Mouse (Mus musculus): ENCODE measurements around the gene Srgap1. TPM values are rescaled to one million over a fixed set of nuclear protein-coding genes. Genes with fewer than 3 reads are reported as not detected.

The Srgap1 gene
- total and polyA plus RNA-seq, 2 experiments from 2014 or later: 20.2 to 27.8 TPM

- no peak for ATAC-seq
- no peak overlapping the region for H3K4me3 ChIP-seq (ENCODE audit: low read depth, low read length)
- no peaks in the 10 kb centered on the region for H3K9me3 ChIP-seq (ENCODE audit: low read length)
- H3K27me3 ChIP-seq (ENCODE audit: insufficient read depth, low read length): no peaks in the 10 kb centered on the region
- no peak for TF ChIP-seq CTCF (IDR thresholded peaks at IDR 0.05; ENCODE audit: low read depth)
- H3K36me3 ChIP-seq (ENCODE audit: insufficient read depth): no peaks in the 10 kb centered on the region
- no peak overlapping the region for H3K4me2 ChIP-seq (ENCODE audit: low read depth)
- WGBS: 58% methylated on average over 8 of the region's 8 CpGs
- no peaks in the 10 kb centered on the region for H3K4me1 ChIP-seq (ENCODE audit: insufficient read depth)
- no peak overlapping the region for H3K9ac ChIP-seq
- no peak for DNase-seq
- H3K27ac ChIP-seq (ENCODE audit: low read depth, low read length): no peak overlapping the region
These were observed 54.5 kb downstream of the Srgap1 start for GRCm38 (mm10) chr10:121992609-121993008.

- 68% methylated on average over 4 of the region's 4 CpGs for WGBS
These were observed 60.1 kb downstream of the Srgap1 start for GRCm38 (mm10) chr10:121986997-121987396.

GRCm38 (mm10) chr10:121984887-121985286, 62.2 kb downstream of the Srgap1 start:
- no peaks in the 10 kb centered on the region for H3K36me3 ChIP-seq (ENCODE audit: insufficient read depth)
- no peak overlapping the region for H3K9ac ChIP-seq
- no peaks in the 10 kb centered on the region for H3K27me3 ChIP-seq (ENCODE audit: insufficient read depth, low read length)
- TF ChIP-seq CTCF (IDR thresholded peaks at IDR 0.05; ENCODE audit: low read depth): no peak
- ATAC-seq (peak; percentile 62), DNase-seq (no peak)
- H3K4me2 ChIP-seq (ENCODE audit: low read depth): no peak overlapping the region
- 77% methylated on average over 10 of the region's 10 CpGs for WGBS
- H3K27ac ChIP-seq (ENCODE audit: low read depth, low read length): no peak overlapping the region
- no peaks in the 10 kb centered on the region for H3K9me3 ChIP-seq (ENCODE audit: low read length)
- H3K4me1 ChIP-seq (ENCODE audit: insufficient read depth): no peaks in the 10 kb centered on the region
- no peak overlapping the region for H3K4me3 ChIP-seq (ENCODE audit: low read depth, low read length)

More at GRCm38 (mm10) chr10:121986997-121987396, 60.1 kb downstream of the Srgap1 start:
- DNase-seq: no peak
- H3K9ac ChIP-seq: no peak overlapping the region
- no peak for ATAC-seq
- H3K27me3 ChIP-seq (ENCODE audit: insufficient read depth, low read length): no peaks in the 10 kb centered on the region
- H3K27ac ChIP-seq (ENCODE audit: low read depth, low read length): no peak overlapping the region
- H3K9me3 ChIP-seq (ENCODE audit: low read length): no peaks in the 10 kb centered on the region
- H3K36me3 ChIP-seq (ENCODE audit: insufficient read depth): no peaks in the 10 kb centered on the region
- no peak for TF ChIP-seq CTCF (IDR thresholded peaks at IDR 0.05; ENCODE audit: low read depth)
- no peak overlapping the region for H3K4me2 ChIP-seq (ENCODE audit: low read depth)
- no peak overlapping the region for H3K4me3 ChIP-seq (ENCODE audit: low read depth, low read length)
- H3K4me1 ChIP-seq (ENCODE audit: insufficient read depth): no peaks in the 10 kb centered on the region

- H3K9ac ChIP-seq: no peak overlapping the region
- H3K4me1 ChIP-seq (ENCODE audit: insufficient read depth): no peaks in the 10 kb centered on the region
- WGBS: 81% methylated on average over 10 of the region's 10 CpGs
- no peaks in the 10 kb centered on the region for H3K27me3 ChIP-seq (ENCODE audit: insufficient read depth, low read length)
- DNase-seq (no peak), ATAC-seq (no peak)
- H3K4me2 ChIP-seq (ENCODE audit: low read depth): no peak overlapping the region
- H3K36me3 ChIP-seq (ENCODE audit: insufficient read depth): no peaks in the 10 kb centered on the region
- no peak overlapping the region for H3K27ac ChIP-seq (ENCODE audit: low read depth, low read length)
- no peak overlapping the region for H3K4me3 ChIP-seq (ENCODE audit: low read depth, low read length)
- H3K9me3 ChIP-seq (ENCODE audit: low read length): no peaks in the 10 kb centered on the region
- no peak for TF ChIP-seq CTCF (IDR thresholded peaks at IDR 0.05; ENCODE audit: low read depth)
These were observed 63.0 kb downstream of the Srgap1 start for GRCm38 (mm10) chr10:121983993-121984610.

- no peaks in the 10 kb centered on the region for H3K36me3 ChIP-seq (ENCODE audit: insufficient read depth)
- H3K4me2 ChIP-seq (ENCODE audit: low read depth): no peak overlapping the region
- no peak for ATAC-seq
- H3K9ac ChIP-seq: no peak overlapping the region
- H3K4me1 ChIP-seq (ENCODE audit: insufficient read depth): no peaks in the 10 kb centered on the region
- TF ChIP-seq CTCF (IDR thresholded peaks at IDR 0.05; ENCODE audit: low read depth): no peak
- DNase-seq: no peak
- no peak overlapping the region for H3K4me3 ChIP-seq (ENCODE audit: low read depth, low read length)
- H3K9me3 ChIP-seq (ENCODE audit: low read length): no peaks in the 10 kb centered on the region
- 86% methylated on average over 6 of the region's 6 CpGs for WGBS
- H3K27ac ChIP-seq (ENCODE audit: low read depth, low read length): no peak overlapping the region
- H3K27me3 ChIP-seq (ENCODE audit: insufficient read depth, low read length): no peaks in the 10 kb centered on the region
These were observed 71.8 kb downstream of the Srgap1 start for GRCm38 (mm10) chr10:121975330-121975729.

GRCm38 (mm10) chr10:121974591-121974990, 72.5 kb downstream of the Srgap1 start:
- ATAC-seq (no peak), DNase-seq (no peak)
- Histone ChIP-seq H3K4me3 (ENCODE audit: low read depth, low read length) (no peak overlapping the region), H3K27ac (ENCODE audit: low read depth, low read length) (no peak overlapping the region), H3K9me3 (ENCODE audit: low read length) (no peaks in the 10 kb centered on the region), H3K36me3 (ENCODE audit: insufficient read depth) (no peaks in the 10 kb centered on the region), H3K27me3 (ENCODE audit: insufficient read depth, low read length) (no peaks in the 10 kb centered on the region), H3K4me2 (ENCODE audit: low read depth) (no peak overlapping the region), H3K4me1 (ENCODE audit: insufficient read depth) (no peaks in the 10 kb centered on the region), H3K9ac (no peak overlapping the region)
- TF ChIP-seq CTCF (IDR thresholded peaks at IDR 0.05; ENCODE audit: low read depth): no peak
- 62% methylated on average over 4 of the region's 4 CpGs for WGBS

GRCm38 (mm10) chr10:121973281-121973680, 73.8 kb downstream of the Srgap1 start:
- Histone ChIP-seq H3K27me3 (ENCODE audit: insufficient read depth, low read length) (no peaks in the 10 kb centered on the region), H3K9ac (no peak overlapping the region), H3K4me1 (ENCODE audit: insufficient read depth) (no peaks in the 10 kb centered on the region; the same call in 1 of the 2 replicates), H3K27ac (ENCODE audit: low read depth, low read length) (no peak overlapping the region), H3K9me3 (ENCODE audit: low read length) (no peaks in the 10 kb centered on the region), H3K36me3 (ENCODE audit: insufficient read depth) (no peaks in the 10 kb centered on the region), H3K4me3 (ENCODE audit: low read depth, low read length) (no peak overlapping the region), H3K4me2 (ENCODE audit: low read depth) (no peak overlapping the region)
- no peak for TF ChIP-seq CTCF (IDR thresholded peaks at IDR 0.05; ENCODE audit: low read depth)
- no peak for ATAC-seq
- DNase-seq: no peak
- 88% methylated on average over 7 of the region's 7 CpGs for WGBS

Measured in forebrain, postnatal 0 days (tissue).